Mouse (Mus musculus): ENCODE measurements around the gene Vmn1r210.
"Not testable (repeated sequence)": the region's sequence is repeated elsewhere in the genome, so short reads cannot be mapped to it uniquely, and the experiment has no call there.

DNA sequence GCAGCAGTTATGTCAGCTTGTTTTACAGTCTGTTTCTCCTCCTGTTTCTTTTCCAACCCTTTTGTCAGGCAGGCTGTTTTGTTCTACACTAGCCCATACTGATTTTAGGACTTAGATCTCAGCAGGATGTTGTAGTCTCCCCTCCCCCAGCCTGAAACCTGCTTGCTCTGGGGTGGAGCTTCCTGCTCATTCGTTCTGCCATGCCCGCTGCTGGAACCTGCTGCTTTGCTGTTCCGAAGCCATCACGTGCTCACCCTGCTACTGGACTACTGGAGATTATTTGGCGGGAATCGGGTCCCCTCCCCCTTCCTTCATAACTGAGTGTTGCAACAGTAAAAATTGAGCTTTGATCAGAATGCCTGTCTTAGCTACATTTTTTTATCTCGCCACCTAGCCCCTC lies 1.8 kb downstream of the Vmn1r210 start:
- TF ChIP-seq GATA1 (IDR thresholded peaks at IDR 0.05; ENCODE audit: borderline replicate concordance, low read length); FLI1 (IDR thresholded peaks at IDR 0.05; ENCODE audit: low read length): not testable (repeated sequence)
